Mouse (Mus musculus) C3H10T1/2 (cell line): ENCODE measurements around the gene Klrg1. TPM values are rescaled to one million over a fixed set of nuclear protein-coding genes. Genes with fewer than 3 reads are reported as not detected.

ENCODE experiments used
- polyA plus RNA-seq, 2 experiments: library from polyadenylated mRNA; unstranded; fragments of >200 nt; fragmentation: generic; extraction: Trizol; gene quantifications; one replicate each; pipeline ENCODE4 v1.2.1; 2012; ENCODE audit warnings: missing spikeins in 2 of 2

Klrg1 gene
- under 1 TPM in 1 of 2 experiments, not detected in 1; 0.11 TPM for polyA plus RNA-seq

DNA sequence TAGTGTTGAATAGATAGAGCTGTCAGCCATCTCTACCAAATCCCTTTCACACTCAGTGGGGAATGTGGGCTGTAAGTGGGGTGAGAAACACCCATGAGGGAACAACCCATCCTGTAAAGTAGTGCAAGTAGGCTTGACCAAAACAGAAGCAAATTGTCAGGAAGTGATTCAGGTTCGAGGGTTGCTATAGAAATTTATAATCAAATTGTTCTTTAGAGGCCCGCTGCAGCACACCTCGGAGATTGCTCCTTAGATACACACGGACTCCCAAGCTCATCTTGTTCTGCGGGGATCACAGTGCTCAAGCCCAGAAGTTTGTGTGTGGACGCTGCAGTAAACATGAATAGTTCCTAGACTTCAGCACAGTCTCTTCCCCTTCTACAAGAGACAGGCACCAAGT, at the start of gene Klrg1:
TSS of gene Klrg1 (minus strand) at position 101 of the 400 bp plus-strand sequence.

DNA sequence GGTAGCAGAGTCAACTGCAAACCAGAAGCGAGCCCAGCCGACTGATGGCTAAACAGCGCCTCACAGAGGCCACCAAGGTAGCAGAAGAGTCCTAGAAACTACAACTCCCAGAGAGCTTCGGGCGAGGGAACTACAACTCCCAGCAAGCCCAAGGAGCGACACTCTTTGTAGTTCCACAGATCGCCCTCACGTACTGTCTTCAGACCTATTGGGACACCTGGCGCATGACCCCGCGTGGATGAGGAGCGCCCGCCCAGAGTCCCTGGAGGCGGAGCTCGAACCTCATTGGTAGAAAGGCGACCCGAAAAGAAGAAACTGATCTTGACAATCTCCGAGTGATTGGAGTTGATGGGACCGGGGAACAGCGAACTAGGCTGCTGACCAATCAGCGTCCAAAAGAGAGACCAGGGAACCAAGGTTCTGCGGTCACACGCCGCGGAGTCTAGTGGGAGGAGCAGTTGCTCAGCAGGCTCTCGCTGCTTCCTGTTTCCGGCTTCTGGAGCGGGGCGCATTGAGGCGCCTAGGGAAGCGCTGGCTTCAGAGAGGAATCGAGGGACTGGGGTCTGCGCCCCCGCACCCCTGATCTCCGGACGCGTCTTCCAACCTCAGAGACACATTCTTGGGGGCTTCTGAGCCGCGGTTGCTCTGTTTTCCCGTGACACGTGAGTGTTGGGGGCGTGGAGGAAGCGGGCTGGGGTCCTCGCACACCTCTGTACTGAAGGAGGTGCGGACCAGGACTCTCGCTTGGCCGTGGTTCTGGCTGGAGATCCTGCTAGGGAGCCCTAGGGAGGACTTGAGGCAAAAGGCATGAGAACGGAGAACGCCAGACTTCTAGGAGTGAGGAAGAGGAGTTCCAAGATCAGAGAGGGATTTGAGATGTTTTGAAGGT, 26.1 kb upstream of the Klrg1 start, which contains the start of gene M6pr:
TSS of gene M6pr (plus strand) at position 216 of the 889 bp plus-strand sequence.

Other genes starting within 250 kb of the Klrg1 start
- gene M6pr, start 25.8 kb upstream of the Klrg1 start, polyA plus RNA-seq, result 10 to 100 TPM; 14.5 to 50.3 TPM
- gene Phc1, start 57.7 kb upstream of the Klrg1 start, polyA plus RNA-seq, result 10 to 100 TPM in 1 of 2 experiments, 1 to 10 TPM in 1; 5.8 to 20.0 TPM
- not detected for gene Rimklb, start 215.9 kb upstream of the Klrg1 start, polyA plus RNA-seq
- gene Mfap5, start 223.0 kb upstream of the Klrg1 start, polyA plus RNA-seq, result 1 to 10 TPM; 1.1 to 5.4 TPM